Mouse (Mus musculus): ENCODE data around the gene Rrm1. TPM values are rescaled to one million over a fixed set of nuclear protein-coding genes. Genes with fewer than 3 reads are reported as not detected.
A peak's percentile ranks its signal among the peaks of the same experiment; 100 is the strongest.

Gene Rrm1
- polyA plus RNA-seq, 1 experiment: 46.1 TPM

- TF ChIP-seq CTCF (IDR thresholded peaks at IDR 0.05; ENCODE audit: borderline replicate concordance, extremely low read depth, insufficient read depth, insufficient read length) (no peak), POLR2A (IDR thresholded peaks at IDR 0.05; ENCODE audit: borderline replicate concordance, extremely low read depth, insufficient read depth, insufficient read length, poor library complexity, severe bottlenecking) (no peak)
- DNase-seq (ENCODE audit: low read depth): no peak
These were observed 15.4 kb upstream of the Rrm1 start for GRCm38 (mm10) chr7:102425933-102426685.

DNA sequence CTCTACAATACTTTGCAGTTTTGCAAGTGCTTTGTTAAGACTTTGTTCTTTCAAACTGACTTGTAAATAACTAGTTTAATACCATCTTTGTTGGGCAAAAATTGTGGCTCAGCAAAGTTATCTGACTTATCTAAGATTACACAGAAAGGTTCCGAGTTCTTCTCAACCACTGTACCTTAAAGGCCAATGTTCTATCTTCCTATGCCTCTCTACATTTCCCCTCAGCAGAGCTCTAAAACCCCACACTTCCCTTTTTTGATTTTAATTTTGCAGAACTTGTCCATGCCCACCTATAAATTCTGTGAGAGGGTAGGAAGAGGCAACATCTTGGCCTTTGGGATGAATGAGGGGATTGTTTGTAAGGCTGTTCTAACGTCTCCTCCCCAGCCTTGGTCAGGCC lies 7.2 kb upstream of the Rrm1 start:
- no peak for DNase-seq (ENCODE audit: low read depth)
- TF ChIP-seq POLR2A (IDR thresholded peaks at IDR 0.05; ENCODE audit: borderline replicate concordance, extremely low read depth, insufficient read depth, insufficient read length, poor library complexity, severe bottlenecking): no peak
- no peak for TF ChIP-seq CTCF (IDR thresholded peaks at IDR 0.05; ENCODE audit: borderline replicate concordance, extremely low read depth, insufficient read depth, insufficient read length)

- DNase-seq (ENCODE audit: low read depth): no peak
- TF ChIP-seq POLR2A (IDR thresholded peaks at IDR 0.05; ENCODE audit: borderline replicate concordance, extremely low read depth, insufficient read depth, insufficient read length, poor library complexity, severe bottlenecking) (no peak), CTCF (IDR thresholded peaks at IDR 0.05; ENCODE audit: borderline replicate concordance, extremely low read depth, insufficient read depth, insufficient read length) (no peak)
These were observed 456 bp upstream of the Rrm1 start for GRCm38 (mm10) chr7:102440822-102441656.

DNA sequence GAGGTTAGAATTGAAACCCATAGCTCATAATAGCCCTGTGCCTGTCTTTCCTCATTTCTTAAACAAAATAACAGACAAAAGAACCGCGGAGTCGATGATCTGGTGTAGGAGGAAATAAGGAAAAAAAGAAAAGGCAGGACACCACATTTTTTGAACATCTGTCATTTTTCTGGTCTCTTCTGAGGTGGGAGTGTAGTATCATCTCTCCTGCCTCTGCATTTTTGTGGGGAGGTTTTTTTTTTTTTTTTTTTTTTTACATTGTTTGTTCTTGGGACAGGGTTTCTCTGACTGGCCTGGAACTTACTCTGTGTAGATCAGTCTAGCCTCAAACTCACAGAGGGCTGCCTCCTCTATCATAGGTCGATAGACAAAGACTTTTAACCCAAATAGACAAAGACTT lies 937 bp downstream of the Rrm1 start:
- peak; percentile 17 for DNase-seq (ENCODE audit: low read depth)

DNA sequence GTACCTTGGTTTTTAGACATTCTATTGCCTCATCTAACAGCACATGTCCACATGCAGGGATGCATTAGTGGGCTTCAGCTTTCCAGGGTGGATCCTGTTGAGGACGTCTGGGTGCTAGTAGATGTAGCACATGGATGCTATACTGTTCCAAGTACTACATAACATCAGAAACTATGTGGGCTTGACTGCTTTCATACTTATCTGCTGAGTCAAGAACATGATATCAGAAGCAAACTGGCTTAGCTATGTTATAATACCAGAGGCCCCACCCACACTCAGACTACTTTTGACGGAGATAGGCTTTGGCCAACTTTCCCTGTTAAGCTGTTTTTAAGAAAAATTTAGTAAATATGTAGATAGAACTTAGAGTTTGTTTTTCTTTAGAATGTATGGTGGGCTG lies 2.8 kb downstream of the Rrm1 start:
- TF ChIP-seq POLR2A (IDR thresholded peaks at IDR 0.05; ENCODE audit: borderline replicate concordance, extremely low read depth, insufficient read depth, insufficient read length, poor library complexity, severe bottlenecking): no peak
- no peak for TF ChIP-seq CTCF (IDR thresholded peaks at IDR 0.05; ENCODE audit: borderline replicate concordance, extremely low read depth, insufficient read depth, insufficient read length)
- DNase-seq (ENCODE audit: low read depth): no peak

More for the DNA sequence above, 937 bp downstream of the Rrm1 start:
- TF ChIP-seq POLR2A (IDR thresholded peaks at IDR 0.05; ENCODE audit: borderline replicate concordance, extremely low read depth, insufficient read depth, insufficient read length, poor library complexity, severe bottlenecking): no peak

- TF ChIP-seq CTCF (IDR thresholded peaks at IDR 0.05; ENCODE audit: borderline replicate concordance, extremely low read depth, insufficient read depth, insufficient read length) (no peak), POLR2A (IDR thresholded peaks at IDR 0.05; ENCODE audit: borderline replicate concordance, extremely low read depth, insufficient read depth, insufficient read length, poor library complexity, severe bottlenecking) (no peak)
- DNase-seq (ENCODE audit: low read depth): no peak
These were observed 4.9 kb downstream of the Rrm1 start for GRCm38 (mm10) chr7:102446438-102446837.

DNA sequence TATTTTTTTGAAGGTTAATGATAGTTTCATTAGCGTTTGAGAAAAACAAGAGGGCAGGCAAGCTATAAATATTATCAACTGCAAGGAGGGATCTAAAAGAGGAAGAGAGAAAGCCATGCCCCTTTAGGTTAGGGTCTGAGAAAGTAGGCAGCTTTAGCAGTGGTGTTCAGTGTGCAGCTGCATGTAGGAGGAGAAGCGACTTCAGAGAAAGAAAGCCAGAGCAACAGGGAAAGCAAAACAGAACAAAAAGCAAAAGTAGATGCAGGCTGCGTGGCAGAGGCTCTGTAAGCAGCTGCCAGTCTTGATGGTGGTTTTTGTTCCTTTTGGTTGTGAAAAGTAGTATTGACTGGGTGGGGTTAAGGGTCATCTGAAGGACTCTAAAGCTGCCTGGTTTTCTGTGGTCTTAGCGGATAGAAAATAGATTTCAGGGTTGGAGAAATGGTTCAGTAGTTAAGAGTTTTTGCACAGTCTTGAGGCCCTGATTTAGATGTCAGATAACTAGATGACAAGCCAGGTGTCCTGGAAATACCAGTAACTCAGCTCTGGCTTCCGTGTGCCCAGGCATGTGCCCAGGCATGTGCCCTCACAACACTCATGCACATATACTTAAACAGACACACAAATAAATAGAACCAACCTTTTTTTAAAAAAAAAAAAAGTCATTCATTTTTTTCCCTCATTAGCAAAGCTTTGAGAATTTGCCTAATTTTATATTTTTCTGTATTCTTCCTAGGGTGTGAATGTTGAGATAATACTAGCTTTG lies 17.3 kb downstream of the Rrm1 start:
- TF ChIP-seq POLR2A (IDR thresholded peaks at IDR 0.05; ENCODE audit: borderline replicate concordance, extremely low read depth, insufficient read depth, insufficient read length, poor library complexity, severe bottlenecking) (no peak), CTCF (IDR thresholded peaks at IDR 0.05; ENCODE audit: borderline replicate concordance, extremely low read depth, insufficient read depth, insufficient read length) (no peak)
- DNase-seq (ENCODE audit: low read depth): no peak

DNA sequence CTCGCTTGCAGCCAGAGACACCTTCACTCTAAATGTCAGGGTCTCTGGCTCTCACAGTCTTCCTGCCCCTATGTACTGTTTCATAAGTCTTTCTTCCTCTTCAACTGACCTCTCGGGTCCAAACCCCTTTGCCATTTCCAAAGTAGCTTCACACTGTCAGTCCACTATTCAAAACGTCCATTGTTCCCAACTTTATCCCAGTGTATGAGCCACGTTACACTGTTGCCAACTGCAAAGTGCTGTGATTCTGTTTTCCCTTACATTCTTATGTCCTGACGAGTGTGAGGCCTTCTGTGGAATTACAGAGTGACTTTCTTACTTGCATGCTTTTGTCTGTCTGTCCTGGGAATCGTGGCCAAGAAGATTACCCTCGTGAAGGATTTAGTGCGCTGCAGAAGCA lies 26.1 kb downstream of the Rrm1 start:
- TF ChIP-seq CTCF (IDR thresholded peaks at IDR 0.05; ENCODE audit: borderline replicate concordance, extremely low read depth, insufficient read depth, insufficient read length): no peak
- no peak for TF ChIP-seq POLR2A (IDR thresholded peaks at IDR 0.05; ENCODE audit: borderline replicate concordance, extremely low read depth, insufficient read depth, insufficient read length, poor library complexity, severe bottlenecking)

DNA sequence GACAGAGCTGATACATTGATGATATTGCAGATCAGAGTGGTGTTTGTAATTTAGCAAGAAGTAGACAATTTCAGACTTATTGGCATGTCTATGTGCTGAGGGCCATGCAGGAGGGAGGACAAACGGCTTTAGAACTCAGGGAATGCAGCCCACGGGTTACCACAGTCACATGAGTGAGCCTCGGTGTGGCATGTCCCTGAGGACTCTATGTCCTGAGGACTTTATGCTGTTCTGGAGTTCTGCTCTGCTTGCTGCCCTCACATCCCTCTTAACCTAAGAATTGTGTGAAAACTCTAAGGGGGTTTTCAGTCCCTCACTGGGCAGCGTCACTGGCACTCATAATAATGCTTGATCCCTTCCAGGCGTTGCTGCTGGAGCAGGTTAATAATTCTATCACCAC lies 31.2 kb downstream of the Rrm1 start:
- TF ChIP-seq CTCF (IDR thresholded peaks at IDR 0.05; ENCODE audit: borderline replicate concordance, extremely low read depth, insufficient read depth, insufficient read length): no peak
- no peak for TF ChIP-seq POLR2A (IDR thresholded peaks at IDR 0.05; ENCODE audit: borderline replicate concordance, extremely low read depth, insufficient read depth, insufficient read length, poor library complexity, severe bottlenecking)

More for the DNA sequence above, 26.1 kb downstream of the Rrm1 start:
- DNase-seq (ENCODE audit: low read depth): no peak

DNA sequence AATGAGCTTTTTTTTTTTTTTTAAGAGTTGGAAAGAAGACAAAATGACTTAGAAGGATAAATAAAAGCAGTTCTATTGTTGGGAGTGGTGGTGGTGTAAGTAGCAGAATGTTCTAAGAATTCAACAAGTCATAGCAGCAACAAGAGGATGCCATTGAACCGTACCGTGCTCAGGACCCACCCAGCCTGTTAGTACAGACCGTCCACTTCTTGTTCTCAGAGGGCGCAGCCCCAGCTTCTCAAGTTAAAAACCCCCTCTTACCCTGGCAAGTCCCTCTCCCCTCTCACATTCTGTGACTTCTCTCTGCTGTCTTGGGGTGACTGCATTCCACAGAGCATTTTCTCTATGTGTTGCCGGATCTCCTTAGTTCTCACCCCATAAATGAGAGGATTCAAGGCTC lies 35.1 kb downstream of the Rrm1 start:
- TF ChIP-seq POLR2A (IDR thresholded peaks at IDR 0.05; ENCODE audit: borderline replicate concordance, extremely low read depth, insufficient read depth, insufficient read length, poor library complexity, severe bottlenecking) (no peak), CTCF (IDR thresholded peaks at IDR 0.05; ENCODE audit: borderline replicate concordance, extremely low read depth, insufficient read depth, insufficient read length) (no peak)

More for the DNA sequence above, 31.2 kb downstream of the Rrm1 start:
- no peak for DNase-seq (ENCODE audit: low read depth)

GRCm38 (mm10) chr7:102477377-102477776 lies 35.9 kb downstream of the Rrm1 start:
- DNase-seq (ENCODE audit: low read depth): peak; percentile 9
- TF ChIP-seq CTCF (IDR thresholded peaks at IDR 0.05; ENCODE audit: borderline replicate concordance, extremely low read depth, insufficient read depth, insufficient read length): peak; percentile 15; the same call in 1 of the 2 replicates
- no peak for TF ChIP-seq POLR2A (IDR thresholded peaks at IDR 0.05; ENCODE audit: borderline replicate concordance, extremely low read depth, insufficient read depth, insufficient read length, poor library complexity, severe bottlenecking)

More for the DNA sequence above, 35.1 kb downstream of the Rrm1 start:
- no peak for DNase-seq (ENCODE audit: low read depth)
